Mouse (Mus musculus): ENCODE measurements around the gene Slc30a2.

The Slc30a2 gene

GRCm38 (mm10) chr4:134343071-134344031 lies at the start of gene Slc30a2:
TSS of gene Slc30a2 (plus strand) at chr4:134343181.
- CTCF ChIA-PET, result interaction anchor here (0.8 to 1.0 kb wide), 2 partner anchors 20 to 31 kb away, joined by 3 to 7 read pairs; no protein-coding TSS in a partner anchor

- CTCF ChIA-PET, result interaction anchor here (0.6 kb wide), 1 partner anchor 100 kb away, joined by 7 read pairs; no protein-coding TSS in a partner anchor
Observed at GRCm38 (mm10) chr4:134293692-134294163, 49.3 kb upstream of the Slc30a2 start.

- CTCF ChIA-PET, result interaction anchor here (0.7 kb wide), 1 partner anchor 44 kb away, joined by 5 read pairs; no protein-coding TSS in a partner anchor
Observed at GRCm38 (mm10) chr4:134296096-134296495, 46.9 kb upstream of the Slc30a2 start.

GRCm38 (mm10) chr4:134296523-134296922 lies 46.5 kb upstream of the Slc30a2 start:
- CTCF ChIA-PET, result interaction anchor here (0.7 kb wide), 1 partner anchor 44 kb away, joined by 5 read pairs; no protein-coding TSS in a partner anchor

GRCm38 (mm10) chr4:134297369-134297768 lies 45.6 kb upstream of the Slc30a2 start:
- CTCF ChIA-PET, result no interaction called here

- CTCF ChIA-PET, result interaction anchor here (1.2 kb wide), 1 partner anchor 82 kb away, joined by 3 read pairs; no protein-coding TSS in a partner anchor
Observed at GRCm38 (mm10) chr4:134298626-134299497, 44.1 kb upstream of the Slc30a2 start.

GRCm38 (mm10) chr4:134299498-134299810 lies 43.5 kb upstream of the Slc30a2 start:
- CTCF ChIA-PET, result interaction anchor here (1.2 kb wide), 1 partner anchor 83 kb away, joined by 3 read pairs; no protein-coding TSS in a partner anchor

GRCm38 (mm10) chr4:134300316-134300715 lies 42.7 kb upstream of the Slc30a2 start:
- CTCF ChIA-PET, result interaction anchor here (1.2 kb wide), 1 partner anchor 84 kb away, joined by 3 read pairs; no protein-coding TSS in a partner anchor

GRCm38 (mm10) chr4:134302084-134302483 lies 40.9 kb upstream of the Slc30a2 start:
- CTCF ChIA-PET, result no interaction called here

- CTCF ChIA-PET, result interaction anchor here (0.6 kb wide), 3 partner anchors 10 to 53 kb away, joined by 3 to 4 read pairs (median 3); no protein-coding TSS in a partner anchor
Observed at GRCm38 (mm10) chr4:134306963-134307362, 36.0 kb upstream of the Slc30a2 start.

GRCm38 (mm10) chr4:134307367-134308072 lies 35.5 kb upstream of the Slc30a2 start:
- CTCF ChIA-PET, result interaction anchor here (0.6 kb wide), 3 partner anchors 9 to 52 kb away, joined by 3 to 4 read pairs (median 3); no protein-coding TSS in a partner anchor

- CTCF ChIA-PET, result no interaction called here
Observed at GRCm38 (mm10) chr4:134310106-134310505, 32.9 kb upstream of the Slc30a2 start.

- CTCF ChIA-PET, result no interaction called here
Observed at GRCm38 (mm10) chr4:134310656-134311055, 32.3 kb upstream of the Slc30a2 start.

GRCm38 (mm10) chr4:134311784-134312183 lies 31.2 kb upstream of the Slc30a2 start:
- CTCF ChIA-PET, result interaction anchor here (0.6 to 0.8 kb wide), 2 partner anchors 19 to 1092 kb away, joined by 3 to 7 read pairs; no protein-coding TSS in a partner anchor

GRCm38 (mm10) chr4:134312341-134312740 lies 30.6 kb upstream of the Slc30a2 start:
- CTCF ChIA-PET, result interaction anchor here (0.6 to 0.8 kb wide), 2 partner anchors 20 to 1092 kb away, joined by 3 to 7 read pairs; no protein-coding TSS in a partner anchor

- CTCF ChIA-PET, result no interaction called here
Observed at GRCm38 (mm10) chr4:134312901-134313300, 30.1 kb upstream of the Slc30a2 start.

GRCm38 (mm10) chr4:134314081-134314655 lies 28.8 kb upstream of the Slc30a2 start:
- CTCF ChIA-PET, result no interaction called here

GRCm38 (mm10) chr4:134314876-134315275 lies 28.1 kb upstream of the Slc30a2 start, which contains the start of gene Trim63:
TSS of gene Trim63 (plus strand) at chr4:134315120.
- CTCF ChIA-PET, result no interaction called here

GRCm38 (mm10) chr4:134315470-134315869 lies 27.5 kb upstream of the Slc30a2 start:
- CTCF ChIA-PET, result no interaction called here

- CTCF ChIA-PET, result interaction anchor here (0.5 to 0.7 kb wide), 2 partner anchors 9 to 170 kb away, joined by 4 read pairs; no protein-coding TSS in a partner anchor
Observed at GRCm38 (mm10) chr4:134316390-134316789, 26.6 kb upstream of the Slc30a2 start.

Measured in spleen, embryonic (tissue).